8 mouse cellular contexts compared by ENCODE assay signal in the genomic region with DNA sequence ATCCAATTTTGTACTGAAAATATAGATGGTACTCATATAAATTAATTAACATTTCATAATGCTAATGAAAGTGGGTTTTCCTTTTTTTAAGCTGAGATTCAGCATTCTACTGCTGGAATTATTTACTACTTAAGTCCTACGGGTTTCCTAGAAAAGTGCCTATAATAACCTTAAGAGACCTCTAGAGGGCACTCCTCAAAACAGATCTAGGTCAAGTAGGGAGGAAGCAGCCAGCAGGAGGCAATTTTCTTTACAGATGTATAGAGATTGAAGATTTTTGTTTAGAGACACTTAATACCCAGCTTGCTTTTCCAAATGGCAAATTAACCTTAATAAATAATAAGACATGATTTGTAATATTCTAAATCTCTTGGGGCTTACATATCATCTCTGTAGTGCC.
DNase-seq lines count a peak whose midpoint lies in the region; ATAC-seq and TF ChIP-seq lines count a peak whose summit lies in the region.
"Had no signal": no experiment of that assay in that cellular context is flagged by ENCODE, and none has a peak within 500 bp of the region (broad histone marks: within the 10 kb centered on the region; RNA-seq: fewer than 3 reads in every experiment).

No protein-coding gene starts in this region.

- no peaks in the 10 kb centered on the region for H3K27me3 ChIP-seq in kidney, adult 2 months (replicated peaks; ENCODE audit: control insufficient read depth, insufficient read depth, low read length)
- no peaks in the 10 kb centered on the region for H3K27me3 ChIP-seq in kidney, embryonic 16.5 days (ENCODE audit: insufficient read depth, low read length)
- H3K27me3 ChIP-seq in CH12.LX (replicated peaks) = no peaks in the 10 kb centered on the region
- H3K27me3 ChIP-seq: midbrain, embryonic 13.5 days had no signal

- no peaks in the 10 kb centered on the region for H3K79me2 ChIP-seq in CH12.LX (replicated peaks; ENCODE audit: control insufficient read depth, extremely low read depth, insufficient read depth, poor library complexity, severe bottlenecking)

- no peak for TF ChIP-seq POLR2A in kidney, adult 2 months (IDR thresholded peaks at IDR 0.05; ENCODE audit: low read depth, low read length)
- TF ChIP-seq POLR2A in CH12.LX (IDR thresholded peaks at IDR 0.05; ENCODE audit: low read depth, low read length) = no peak

- peak; percentile 28 for DNase-seq in kidney, adult 2 months
- peak; percentile 1 for DNase-seq in 3134 (ENCODE audit: extremely low read depth, insufficient read length, low spot score)
- DNase-seq in CH12.LX (ENCODE audit: extremely low read depth) = peak; percentile 40
- peak; percentile 10 for DNase-seq in embryo, embryonic 9.5 days (ENCODE audit: extremely low spot score)
- no peak for DNase-seq in ovary, adult 18-20 months (ENCODE audit: low spot score)
- DNase-seq in lung, postnatal 4 days = no peak

- H3K4me1 ChIP-seq in kidney, adult 2 months (ENCODE audit: control insufficient read depth, insufficient read depth, low read length) = no peaks in the 10 kb centered on the region
- no peaks in the 10 kb centered on the region for H3K4me1 ChIP-seq in kidney, embryonic 16.5 days (ENCODE audit: insufficient read depth, low read length)
- H3K4me1 ChIP-seq in CH12.LX (ENCODE audit: control insufficient read depth in 1 of 2, insufficient read depth in 2 of 2) = no peaks in the 10 kb centered on the region
- H3K4me1 ChIP-seq: midbrain, embryonic 13.5 days had no signal

- no peak overlapping the region for H3K4me2 ChIP-seq in kidney, embryonic 16.5 days (replicated peaks; ENCODE audit: low read depth, low read length)
- no peak overlapping the region for H3K4me2 ChIP-seq in CH12.LX (ENCODE audit: insufficient read depth, low read depth, poor library complexity, severe bottlenecking)
- H3K4me2 ChIP-seq: midbrain, embryonic 13.5 days had no signal

- H3K27ac ChIP-seq in kidney, adult 2 months (ENCODE audit: insufficient read depth, low read depth, low read length) = no peak overlapping the region
- H3K27ac ChIP-seq in kidney, embryonic 16.5 days (ENCODE audit: low read length) = no peak overlapping the region
- no peak overlapping the region for H3K27ac ChIP-seq in CH12.LX (ENCODE audit: insufficient read depth, low read depth)
- H3K27ac ChIP-seq: midbrain, embryonic 13.5 days had no signal

- WGBS in kidney, adult 2 months = 8% methylated on average over 1 of the region's 1 CpGs
- WGBS in kidney, embryonic 16.5 days = 9% methylated on average over 1 of the region's 1 CpGs

- no peak for ATAC-seq in kidney, embryonic 16.5 days (ENCODE audit: low FRiP score, low TSS enrichment)
- ATAC-seq: midbrain, embryonic 13.5 days had no signal

- no peak for TF ChIP-seq EP300 in CH12.LX (IDR thresholded peaks at IDR 0.05; ENCODE audit: low read length)

- no peaks in the 10 kb centered on the region for H3K9me3 ChIP-seq in kidney, embryonic 16.5 days (ENCODE audit: low read length)
- no peaks in the 10 kb centered on the region for H3K9me3 ChIP-seq in CH12.LX (replicated peaks; ENCODE audit: low read length)
- H3K9me3 ChIP-seq: midbrain, embryonic 13.5 days had no signal

- 0 out of 2 replicates have a peak, but pooled peaks have one; percentile 6 for TF ChIP-seq CTCF in kidney, adult 2 months (conservative IDR thresholded peaks at IDR 0.05; ENCODE audit: insufficient read depth, insufficient read length, low read depth, low read length)
- TF ChIP-seq CTCF in CH12.LX (conservative IDR thresholded peaks at IDR 0.05 in 1 of 2, IDR thresholded peaks at IDR 0.05 in 1 of 2; ENCODE audit: low read depth in 2 of 2, low read length in 2 of 2) = peak in 1 of 2 experiments; percentile 60; a peak in 3 of 4 replicates

- peak; percentile 26 for TF ChIP-seq RAD21 in CH12.LX (IDR thresholded peaks at IDR 0.05; ENCODE audit: low read depth, low read length)

- H3K9ac ChIP-seq in kidney, embryonic 16.5 days (replicated peaks; ENCODE audit: low read length) = no peak overlapping the region
- no peak overlapping the region for H3K9ac ChIP-seq in CH12.LX (ENCODE audit: insufficient read depth, low read depth)
- H3K9ac ChIP-seq: midbrain, embryonic 13.5 days had no signal

- in situ Hi-C loops in CH12.LX (cut with MboI; ENCODE audit: low pct_ligation_motif_present, low pct_unique_long_range_greater_than_20kb, low sequenced_read_pairs) = loop anchor here (25.0 kb wide), 1 partner anchor 950 kb away; no protein-coding TSS in a partner anchor

- no peak overlapping the region for H3K4me3 ChIP-seq in kidney, adult 2 months (ENCODE audit: insufficient read depth, low read depth, low read length)
- H3K4me3 ChIP-seq in kidney, embryonic 16.5 days (ENCODE audit: low read length) = no peak overlapping the region
- no peak overlapping the region for H3K4me3 ChIP-seq in CH12.LX (replicated peaks in 1 of 3; ENCODE audit: low read depth in 2 of 3, low read length in 2 of 3, poor library complexity in 1 of 3)
- H3K4me3 ChIP-seq: midbrain, embryonic 13.5 days had no signal

- no peaks in the 10 kb centered on the region for H3K36me3 ChIP-seq in kidney, adult 2 months (ENCODE audit: control insufficient read depth, insufficient read depth, low read length)
- no peaks in the 10 kb centered on the region for H3K36me3 ChIP-seq in kidney, embryonic 16.5 days (ENCODE audit: insufficient read depth, low read length)
- no peaks in the 10 kb centered on the region for H3K36me3 ChIP-seq in CH12.LX (replicated peaks in 1 of 2; ENCODE audit: control insufficient read depth in 1 of 2, insufficient read depth in 1 of 2, low read length in 1 of 2)
- H3K36me3 ChIP-seq: midbrain, embryonic 13.5 days had no signal

- dilution Hi-C loops in CH12.LX (cut with MboI; ENCODE audit: extremely low pct_ligation_motif_present, extremely low pct_unique_long_range_greater_than_20kb, low sequenced_read_pairs) = no loop called here

TF ChIP-seq in CH12.LX, 34 proteins besides CTCF, POLR2A, EP300 and RAD21:
- TF ChIP-seq SMC3 (IDR thresholded peaks at IDR 0.05; ENCODE audit: low read depth, low read length) (peak; percentile 24; the same call in 1 of the 2 replicates), USF1 (IDR thresholded peaks at IDR 0.05; ENCODE audit: low read depth, low read length) (no peak)

Comparison
In these comparisons a context has a peak if more than half of its experiments do, and no peak if none do; other contexts are left out.
1. DNase-seq: peak in kidney, adult 2 months (single experiment), 3134 (single experiment), CH12.LX (single experiment) and embryo, embryonic 9.5 days (single experiment); none in ovary, adult 18-20 months (single experiment) and lung, postnatal 4 days (0 of 2).